Mouse (Mus musculus): ENCODE results near the gene Coro6.

The Coro6 gene

GRCm38 (mm10) chr11:77513811-77514170 is 51.6 kb downstream of the Coro6 start:
- DNase-seq (ENCODE audit: low spot score), result no peak

GRCm38 (mm10) chr11:77514281-77514831 is 52.1 kb downstream of the Coro6 start:
- no peak for DNase-seq (ENCODE audit: low spot score)

- DNase-seq (ENCODE audit: low spot score), result peak; percentile 69
Observed at GRCm38 (mm10) chr11:77514832-77515636, 52.8 kb downstream of the Coro6 start, which contains the start of gene Abhd15. TSS of gene Abhd15 (plus strand) at chr11:77515121.

GRCm38 (mm10) chr11:77515637-77516552 is 53.7 kb downstream of the Coro6 start, which contains the start of gene Trp53i13:
TSS of gene Trp53i13 (minus strand) at chr11:77515980.
- no peak for DNase-seq (ENCODE audit: low spot score)

- DNase-seq (ENCODE audit: low spot score), result no peak
Observed at GRCm38 (mm10) chr11:77516553-77517425, 54.6 kb downstream of the Coro6 start.

GRCm38 (mm10) chr11:77518051-77518798 is 56.0 kb downstream of the Coro6 start:
- no peak for DNase-seq (ENCODE audit: low spot score)

GRCm38 (mm10) chr11:77519043-77519442 is 56.8 kb downstream of the Coro6 start, which contains the start of gene Gm10392:
TSS of gene Gm10392 (minus strand) at chr11:77519198.
- no peak for DNase-seq (ENCODE audit: low spot score)

Measured in ovary, postnatal 10 days (tissue).